Mouse (Mus musculus) activated CD4-positive, CD25-positive, alpha-beta regulatory T cell, adult 4 months (primary cell): Measurements from ENCODE around the gene Ly6g6c. TPM values are rescaled to one million over a fixed set of nuclear protein-coding genes. Genes with fewer than 3 reads are reported as not detected.

Experiments
- ATAC-seq: one replicate; pipeline ENCODE4 v1.8.0; 2017
- polyA plus RNA-seq, 2 experiments: library from polyadenylated mRNA; unstranded; fragments of 100-300 nt; shearing (Covaris generic); gene quantifications; one replicate each; pipeline ENCODE4 v1.2.1; 2017

Ly6g6c gene
- polyA plus RNA-seq, 2 experiments from 2014 or later, result not detected

DNA sequence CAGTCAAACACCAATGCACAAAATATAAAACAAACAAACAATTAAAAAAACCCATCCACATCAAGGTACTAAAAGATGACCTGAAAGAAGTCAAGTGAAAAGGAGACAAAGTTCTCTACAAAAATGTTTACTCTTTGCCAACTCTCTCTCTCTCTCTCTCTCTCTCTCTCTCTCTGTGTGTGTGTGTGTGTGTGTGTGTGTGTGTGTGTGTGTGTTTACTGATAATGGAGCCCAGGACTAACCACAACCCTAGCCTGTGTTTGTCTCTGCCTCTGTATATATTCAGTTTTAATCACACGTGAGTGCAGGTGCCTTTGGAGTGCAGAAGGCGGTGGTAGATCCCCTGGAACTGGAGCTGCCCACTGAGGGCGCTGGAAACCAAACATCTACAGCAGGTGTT lies 8.1 kb upstream of the Ly6g6c start:
- no peak for ATAC-seq

DNA sequence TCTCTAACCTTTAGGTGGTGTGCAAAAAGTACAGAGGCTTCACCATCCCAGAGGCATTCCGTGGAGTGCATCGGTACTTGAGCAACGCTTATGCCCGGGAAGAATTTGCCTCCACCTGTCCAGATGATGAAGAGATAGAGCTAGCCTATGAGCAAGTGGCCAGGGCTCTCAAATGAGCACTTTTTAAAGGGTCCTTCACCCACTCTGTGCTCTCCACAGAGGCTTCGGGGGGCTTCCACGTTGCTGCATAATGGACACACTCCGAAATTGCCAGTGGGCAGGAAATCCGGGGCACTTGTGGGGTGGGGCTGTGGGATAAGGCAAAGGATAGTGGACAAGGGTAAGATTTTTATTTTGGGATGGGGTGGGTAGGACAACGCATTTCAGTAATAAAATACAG lies 6.9 kb upstream of the Ly6g6c start:
- no peak for ATAC-seq

DNA sequence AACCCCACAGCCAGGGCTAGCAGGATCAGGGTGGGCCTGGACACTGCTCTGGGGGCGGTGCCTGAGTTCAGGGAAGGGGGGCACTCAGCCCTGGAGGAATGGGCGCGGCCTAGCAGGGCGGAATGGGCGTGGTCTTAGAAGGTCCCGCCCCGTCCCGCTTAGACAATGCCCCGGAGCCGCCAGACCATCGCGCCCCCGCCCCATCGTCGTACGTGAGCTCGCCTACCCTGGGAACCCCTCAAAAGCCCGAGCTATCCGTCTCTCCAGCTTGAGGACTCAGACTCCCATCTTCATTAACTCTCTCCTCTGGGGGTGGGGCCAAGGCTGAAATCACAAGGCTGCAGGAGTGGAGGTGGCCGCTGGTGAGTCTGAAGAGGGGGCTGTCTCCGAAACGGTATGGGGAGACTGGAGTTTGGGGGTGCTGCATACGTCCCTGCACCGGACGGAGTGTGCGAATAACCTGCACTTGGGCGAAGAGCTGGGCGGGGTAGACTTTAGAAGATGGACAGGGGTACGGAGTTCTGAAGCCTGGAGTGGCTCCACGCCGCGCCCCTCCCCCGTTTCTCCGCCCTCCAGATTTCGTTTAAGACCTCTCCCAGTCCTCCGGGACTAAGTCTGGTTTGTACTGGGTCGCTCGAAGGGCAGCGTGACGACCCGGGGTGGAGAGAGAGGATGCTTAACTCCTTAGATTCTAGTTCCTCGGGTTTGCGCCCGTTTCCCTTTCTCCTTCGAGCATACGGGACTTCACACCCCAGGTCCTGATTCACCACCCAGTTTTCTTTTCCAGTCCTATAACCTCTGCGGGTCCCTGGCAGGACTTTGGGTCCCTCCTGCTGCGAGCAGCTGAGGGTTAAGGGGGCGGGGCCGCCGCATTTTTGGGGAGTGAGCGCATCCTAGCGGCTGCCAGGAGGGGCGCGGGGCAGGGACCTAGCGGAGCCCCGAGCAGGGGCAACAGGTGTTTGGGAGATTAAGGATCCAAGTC lies 6.0 kb upstream of the Ly6g6c start, which contains the start of gene Ddah2:
TSS of gene Ddah2 (plus strand) at position 125 of the 982 bp plus-strand sequence.
- ATAC-seq, result peak; percentile 80

DNA sequence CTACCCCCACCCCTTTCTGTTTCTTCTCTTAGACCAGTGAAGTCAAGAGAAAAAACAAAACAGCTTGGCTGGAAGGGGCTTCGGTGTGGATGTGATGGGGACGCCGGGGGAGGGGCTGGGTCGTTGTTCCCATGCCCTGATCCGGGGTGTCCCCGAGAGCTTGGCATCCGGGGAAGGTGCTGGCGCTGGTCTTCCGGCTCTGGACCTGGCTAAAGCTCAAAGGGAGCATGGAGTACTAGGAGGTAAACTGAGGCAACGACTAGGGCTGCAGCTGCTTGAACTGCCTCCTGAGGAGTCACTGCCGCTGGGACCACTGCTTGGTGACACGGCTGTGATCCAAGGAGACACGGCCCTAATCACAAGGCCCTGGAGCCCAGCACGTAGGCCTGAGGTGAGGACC lies 5.1 kb upstream of the Ly6g6c start:
- ATAC-seq, result no peak

DNA sequence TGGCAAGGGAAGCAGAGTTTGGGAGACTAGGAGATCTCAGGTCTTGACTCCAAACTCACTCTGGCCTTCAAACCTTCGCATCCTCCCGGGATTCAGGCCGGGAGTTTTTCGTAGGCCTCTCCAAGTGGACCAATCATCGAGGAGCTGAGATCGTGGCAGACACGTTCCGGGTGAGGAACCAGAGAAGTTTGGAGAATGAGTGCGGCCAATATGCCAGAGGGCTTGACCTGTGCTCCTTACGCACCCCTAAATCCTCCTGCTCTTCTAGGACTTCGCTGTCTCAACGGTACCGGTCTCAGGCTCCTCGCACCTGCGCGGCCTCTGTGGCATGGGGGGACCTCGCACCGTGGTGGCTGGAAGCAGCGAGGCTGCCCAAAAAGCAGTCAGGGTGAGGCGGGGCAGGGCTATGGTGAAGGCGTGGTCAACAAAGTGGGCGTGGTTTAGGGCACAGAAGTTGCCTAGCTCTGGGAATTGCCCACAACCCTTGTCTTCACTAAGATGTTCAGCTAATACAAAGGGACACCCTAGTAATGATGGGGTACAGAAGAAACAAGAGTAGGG lies 4.4 kb upstream of the Ly6g6c start:
- no peak for ATAC-seq

DNA sequence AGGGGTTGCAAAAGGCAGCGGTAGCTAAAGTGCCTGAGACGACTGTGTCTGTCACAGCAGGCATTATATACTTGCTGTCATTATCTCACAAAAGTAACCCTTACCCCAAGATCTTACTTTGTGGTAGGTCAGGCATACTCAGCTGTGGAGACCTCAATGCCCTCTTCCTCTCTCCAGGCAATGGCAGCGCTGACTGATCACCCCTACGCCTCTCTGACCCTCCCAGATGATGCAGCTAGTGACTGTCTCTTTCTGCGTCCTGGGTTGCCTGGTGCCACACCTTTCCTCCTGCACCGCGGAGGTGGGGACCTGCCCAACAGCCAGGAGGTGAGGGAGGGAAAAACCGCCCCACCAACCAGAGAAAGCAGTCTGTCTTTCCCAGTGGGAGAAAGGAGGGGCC lies 3.9 kb upstream of the Ly6g6c start:
- ATAC-seq, result no peak

DNA sequence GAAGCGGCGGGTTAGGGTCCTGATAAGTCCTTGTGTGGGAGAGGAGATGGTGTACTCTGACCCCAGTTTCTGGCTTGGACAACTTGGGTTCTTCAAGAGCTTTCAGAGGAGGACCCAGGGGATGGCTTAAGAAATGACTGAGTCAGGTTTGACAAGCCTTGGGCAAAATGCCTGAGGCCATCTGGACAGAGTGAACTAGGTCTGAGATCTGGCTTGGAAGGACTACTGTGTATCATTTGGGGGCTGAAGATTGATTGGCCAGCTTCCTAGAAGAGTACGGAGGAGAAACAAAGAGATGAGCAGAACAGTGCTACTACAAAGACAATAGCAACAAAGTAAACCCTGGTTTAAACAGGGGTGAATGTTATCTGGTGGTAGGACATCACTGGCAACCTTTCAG lies 1.7 kb upstream of the Ly6g6c start:
- ATAC-seq, result no peak

DNA sequence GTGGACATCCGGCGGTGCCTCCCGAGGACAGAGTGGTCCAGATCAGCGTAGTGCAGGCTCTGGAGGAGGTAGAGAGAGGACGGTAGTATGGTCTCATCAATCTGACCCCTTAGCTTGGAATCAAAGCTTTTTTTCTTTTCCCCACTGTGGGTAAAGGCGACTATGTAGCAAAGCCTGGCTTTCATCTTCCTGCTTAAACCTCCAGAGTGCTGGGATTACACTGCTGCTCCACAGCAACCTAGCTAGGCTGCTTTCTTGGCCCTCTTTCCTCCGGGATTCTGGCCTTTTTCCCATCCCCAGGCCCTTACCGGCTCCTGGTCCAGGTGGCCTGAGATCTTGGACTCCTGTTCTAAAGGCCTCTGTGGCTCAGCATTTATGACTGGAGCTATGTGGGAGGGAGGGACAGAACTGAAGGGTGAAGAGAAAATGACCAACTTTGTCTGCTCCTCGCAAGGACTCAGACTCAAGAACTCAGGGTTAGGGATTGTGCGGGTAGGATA lies 760 bp upstream of the Ly6g6c start:
- ATAC-seq, result no peak

DNA sequence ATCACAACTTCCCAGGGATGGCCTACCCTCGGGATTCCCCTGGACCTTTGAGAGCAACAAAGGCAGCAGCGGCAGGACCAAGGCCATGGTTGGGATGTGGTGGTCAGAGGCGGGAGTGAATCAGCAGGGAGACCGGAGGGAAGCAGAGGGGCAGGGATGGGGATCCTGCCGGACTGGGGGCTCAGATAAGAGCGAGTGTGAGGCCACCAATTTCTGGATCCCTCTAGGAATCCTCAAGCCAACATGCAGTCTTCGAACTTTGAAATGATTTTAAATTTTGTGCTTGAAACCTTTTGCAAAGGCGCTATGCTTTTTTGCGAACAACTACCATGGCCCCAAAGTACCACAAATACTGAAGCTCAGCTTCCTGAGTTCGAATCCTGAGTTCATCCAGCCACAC lies 896 bp downstream of the Ly6g6c start, which contains the start of gene Mpig6b:
TSS of gene Mpig6b (minus strand) at position 101 of the 400 bp plus-strand sequence.
- ATAC-seq, result no peak

DNA sequence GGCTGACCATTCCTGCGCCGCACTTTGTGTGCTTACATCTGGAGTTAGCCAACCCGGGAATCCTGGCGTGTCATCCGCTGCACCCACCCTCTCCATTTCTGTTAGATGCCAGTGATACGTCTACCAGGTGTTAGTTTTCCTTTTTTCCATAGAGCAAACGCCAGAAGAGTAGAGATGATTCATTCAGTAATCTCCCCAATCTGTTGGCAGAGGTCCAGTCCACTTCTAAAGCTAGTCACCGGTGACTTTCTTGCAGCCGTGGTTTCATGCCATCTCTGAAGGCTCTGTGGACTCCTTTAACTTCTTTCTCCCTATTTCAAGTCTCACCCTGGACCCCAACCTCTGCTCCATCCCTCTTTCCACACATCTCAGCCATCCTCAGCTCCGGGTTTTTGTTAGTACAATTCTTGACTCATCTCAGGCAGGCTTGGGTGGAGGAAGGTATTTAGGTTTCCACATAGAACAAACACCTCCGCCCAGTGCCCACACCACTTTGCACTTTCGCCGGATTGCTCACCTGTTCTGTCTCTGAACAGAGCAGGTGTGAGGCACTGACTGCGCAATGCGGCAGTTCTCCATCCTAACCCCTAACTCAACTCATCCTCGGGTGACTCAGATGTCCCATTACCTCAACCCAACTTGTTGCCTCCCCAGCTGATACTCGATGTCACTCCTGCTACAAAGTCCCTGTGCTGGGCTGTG lies 3.2 kb downstream of the Ly6g6c start:
- ATAC-seq, result no peak

DNA sequence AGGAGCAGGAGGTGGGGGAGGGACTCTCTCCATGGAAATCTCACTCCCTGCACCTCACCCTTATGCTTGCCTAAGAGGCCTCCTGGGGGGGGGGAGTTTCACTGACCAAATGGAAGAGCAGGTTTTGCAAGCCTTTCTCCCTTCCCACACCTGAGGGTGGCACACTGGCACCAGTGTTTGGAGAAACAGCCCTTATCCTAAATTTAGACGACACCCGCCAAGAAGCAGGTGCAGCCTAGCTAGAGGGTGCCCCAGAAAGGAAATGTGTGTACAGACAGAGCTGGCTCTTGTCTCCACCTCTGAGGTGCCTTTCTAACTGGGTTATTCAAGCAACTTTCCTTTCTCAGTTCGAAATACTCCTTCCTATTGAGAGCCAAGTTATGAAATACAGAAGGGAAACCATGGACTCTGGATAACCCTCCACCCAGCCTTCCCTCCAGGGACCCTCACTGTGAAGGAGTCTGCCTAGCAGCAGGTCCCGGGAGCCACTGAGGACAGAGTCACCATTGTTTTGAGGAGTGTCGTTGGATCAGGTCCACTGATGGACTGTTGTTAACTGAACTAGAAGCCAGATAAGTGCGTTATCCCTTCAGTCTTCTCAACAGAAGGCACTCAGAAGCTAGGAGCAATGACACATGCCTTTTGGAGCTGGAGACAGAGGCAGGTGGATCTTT lies 5.5 kb downstream of the Ly6g6c start:
- ATAC-seq, result no peak

DNA sequence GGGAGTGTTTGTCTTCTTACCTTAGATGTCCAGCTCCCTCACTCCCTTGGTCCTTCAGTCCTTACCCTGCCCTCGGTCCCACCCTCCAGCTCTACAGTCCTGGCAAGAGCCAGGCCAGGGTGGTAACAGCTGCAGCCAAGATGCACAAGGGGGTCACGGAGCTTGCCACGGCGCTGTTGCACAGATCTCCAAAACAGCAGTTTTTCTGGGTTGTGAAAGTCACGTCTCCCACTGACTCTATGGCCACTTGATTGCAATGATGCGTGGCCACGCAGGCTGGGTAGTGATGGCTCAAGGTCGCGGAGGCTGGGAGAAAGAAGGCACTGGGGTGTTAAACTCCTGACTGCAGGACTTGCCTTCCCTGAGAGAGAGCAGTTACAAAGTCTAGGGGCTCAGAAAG lies 6.3 kb downstream of the Ly6g6c start:
- ATAC-seq, result no peak

DNA sequence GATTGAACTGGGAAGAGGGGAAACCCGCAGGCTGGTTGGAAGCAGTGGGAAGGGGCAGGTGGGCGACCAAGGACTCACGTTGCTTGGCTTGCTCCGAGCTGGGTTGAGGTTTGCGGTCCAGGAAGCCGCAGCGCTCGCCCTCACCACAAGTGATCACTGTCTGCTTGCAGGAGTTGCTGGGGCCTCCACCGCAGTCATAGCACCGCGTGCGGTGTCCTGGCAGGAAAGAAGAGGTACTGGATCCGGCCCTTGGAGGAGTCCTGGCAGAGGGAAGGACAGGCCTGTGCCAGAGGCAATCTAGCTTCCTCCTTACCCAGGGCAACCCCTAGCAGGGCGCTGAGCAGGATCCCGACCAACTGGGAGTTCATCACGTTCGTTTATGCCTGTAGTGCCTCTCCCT lies 8.9 kb downstream of the Ly6g6c start:
- no peak for ATAC-seq

DNA sequence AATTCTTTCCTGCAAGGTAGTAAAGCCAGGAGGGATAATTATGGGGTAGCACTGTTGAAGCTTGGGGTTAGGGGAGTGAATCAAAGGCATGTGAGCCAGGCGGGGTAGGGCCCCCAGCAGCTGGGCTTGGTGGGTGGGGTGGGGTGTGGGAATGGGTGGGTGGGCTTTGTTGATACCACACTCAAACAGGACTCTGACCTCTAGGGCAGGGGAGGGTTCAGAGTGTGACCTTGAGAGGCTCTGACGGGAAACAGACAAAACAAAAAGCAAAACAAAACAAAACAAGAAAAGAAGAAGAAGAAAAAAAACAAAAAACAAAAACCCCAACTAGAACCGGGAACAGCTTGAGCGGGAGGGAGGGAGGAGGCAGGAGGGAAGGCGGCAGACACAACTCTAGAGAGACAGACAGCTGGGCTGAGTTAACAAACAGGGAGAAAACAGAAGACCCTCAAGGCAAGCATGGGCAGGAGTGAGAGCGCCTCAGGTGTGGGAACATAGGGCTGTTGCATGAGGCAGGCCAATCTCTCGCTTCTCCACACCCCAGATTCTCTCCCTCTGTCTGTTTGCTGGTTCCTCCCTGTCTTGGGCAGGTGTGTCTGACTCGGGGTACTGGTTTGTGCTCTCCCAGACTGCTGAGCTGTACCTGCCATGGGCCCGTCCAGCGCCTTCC lies 11.5 kb downstream of the Ly6g6c start, which contains the start of gene Ly6g6e:
TSS of gene Ly6g6e (plus strand) at position 396 of the 670 bp plus-strand sequence.
- no peak for ATAC-seq

DNA sequence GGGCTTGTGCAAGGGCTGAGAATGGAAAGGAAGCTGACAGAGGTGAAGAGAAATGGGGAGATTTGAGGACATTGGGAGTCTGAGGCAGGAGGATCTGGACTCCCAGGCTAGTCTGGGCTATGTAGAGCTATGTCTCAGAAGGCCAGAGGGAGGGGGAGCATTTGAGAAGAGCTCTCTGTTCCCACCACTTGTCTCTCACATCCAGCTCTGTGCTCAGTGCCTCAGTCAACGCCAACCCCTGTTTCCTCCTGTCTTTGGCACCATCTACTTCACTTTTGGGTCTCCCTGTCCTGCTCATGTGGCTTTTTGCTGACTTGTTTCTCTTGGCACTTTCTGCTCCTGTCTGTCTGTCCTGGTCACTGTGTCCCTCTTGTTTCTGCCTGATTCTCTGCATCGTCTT lies 12.1 kb downstream of the Ly6g6c start:
- ATAC-seq, result no peak

DNA sequence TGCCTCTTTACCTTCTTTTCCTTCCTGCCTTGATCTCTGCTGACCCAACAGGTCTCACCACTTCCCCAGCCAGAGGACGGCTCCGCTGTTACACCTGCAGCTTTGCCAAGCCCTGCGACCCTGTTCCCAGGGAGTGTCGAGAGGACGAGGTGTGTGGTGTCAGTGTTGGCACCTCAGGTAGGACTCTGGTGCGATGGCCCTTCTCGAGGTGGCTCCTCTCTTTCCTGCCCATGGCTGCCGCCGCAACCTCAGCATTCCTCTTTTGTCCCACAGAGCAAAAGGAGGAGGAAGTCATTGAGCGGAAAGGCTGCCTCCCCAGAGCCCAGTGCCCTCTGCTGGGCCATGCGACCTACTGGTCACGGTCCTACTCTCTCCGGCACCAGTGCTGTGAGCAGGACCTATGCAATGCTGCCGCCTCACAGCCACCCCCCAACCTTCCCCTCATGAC lies 12.6 kb downstream of the Ly6g6c start, which contains the start of gene Ly6g6d:
TSS of gene Ly6g6d (minus strand) at position 280 of the 448 bp plus-strand sequence.
- ATAC-seq, result no peak

DNA sequence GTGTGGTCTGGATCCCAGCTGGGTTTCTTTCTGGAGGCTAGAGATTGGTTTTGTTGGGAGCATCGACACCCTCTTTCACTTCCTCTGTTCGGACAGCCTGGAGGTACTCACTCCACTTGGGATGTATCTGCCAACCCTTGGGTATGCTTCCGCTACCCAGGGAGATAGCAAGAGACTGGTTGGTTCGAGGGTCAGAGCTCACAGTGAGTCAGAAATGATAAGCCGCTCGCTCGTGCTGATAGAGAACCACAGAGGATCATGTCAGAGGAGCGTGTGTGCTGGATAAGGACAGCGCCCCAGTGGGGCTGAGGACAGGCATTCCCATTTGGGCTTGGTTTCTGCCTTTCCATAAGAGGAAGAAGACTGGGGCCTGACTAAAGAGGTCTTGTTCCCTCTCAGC lies 14.6 kb downstream of the Ly6g6c start:
- no peak for ATAC-seq

DNA sequence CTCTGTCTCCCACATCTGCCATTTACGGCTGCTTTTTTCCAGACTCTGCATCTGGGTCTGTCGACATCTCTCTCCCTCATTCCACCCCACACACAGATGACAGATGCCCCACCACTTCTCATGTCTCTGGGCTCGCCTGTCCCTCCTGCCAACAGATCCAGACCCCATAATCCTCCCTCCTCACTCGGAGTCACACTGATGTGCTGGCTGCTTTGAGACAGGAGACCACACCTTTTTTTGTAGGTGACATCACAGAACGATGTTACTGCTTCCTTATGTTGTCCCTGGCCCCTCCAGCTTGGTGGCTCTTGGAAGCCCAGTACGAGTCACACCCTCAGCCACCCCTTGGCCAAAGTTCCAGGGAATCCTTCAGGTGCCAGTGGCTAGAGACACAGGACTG lies 15.1 kb downstream of the Ly6g6c start:
- ATAC-seq, result no peak

DNA sequence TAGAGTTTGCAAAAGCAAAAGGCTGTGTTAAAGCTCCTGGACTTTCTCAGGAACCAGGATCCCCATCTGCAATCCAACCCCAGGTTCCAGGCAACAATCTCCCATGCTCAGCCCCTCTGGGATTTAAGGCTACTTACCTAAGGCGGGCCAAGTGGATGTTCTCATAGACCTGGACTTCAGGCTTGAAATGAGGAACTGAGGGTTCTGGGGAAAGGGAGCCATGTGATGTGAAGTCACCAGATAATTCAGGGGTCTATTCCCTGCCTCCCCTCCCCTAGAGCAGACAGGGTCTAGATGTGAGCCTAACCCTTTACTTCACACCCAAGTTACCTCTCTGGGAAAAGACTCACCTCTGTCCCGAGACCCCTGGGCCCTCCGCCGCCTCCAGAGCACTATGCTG lies 15.5 kb downstream of the Ly6g6c start:
- no peak for ATAC-seq

DNA sequence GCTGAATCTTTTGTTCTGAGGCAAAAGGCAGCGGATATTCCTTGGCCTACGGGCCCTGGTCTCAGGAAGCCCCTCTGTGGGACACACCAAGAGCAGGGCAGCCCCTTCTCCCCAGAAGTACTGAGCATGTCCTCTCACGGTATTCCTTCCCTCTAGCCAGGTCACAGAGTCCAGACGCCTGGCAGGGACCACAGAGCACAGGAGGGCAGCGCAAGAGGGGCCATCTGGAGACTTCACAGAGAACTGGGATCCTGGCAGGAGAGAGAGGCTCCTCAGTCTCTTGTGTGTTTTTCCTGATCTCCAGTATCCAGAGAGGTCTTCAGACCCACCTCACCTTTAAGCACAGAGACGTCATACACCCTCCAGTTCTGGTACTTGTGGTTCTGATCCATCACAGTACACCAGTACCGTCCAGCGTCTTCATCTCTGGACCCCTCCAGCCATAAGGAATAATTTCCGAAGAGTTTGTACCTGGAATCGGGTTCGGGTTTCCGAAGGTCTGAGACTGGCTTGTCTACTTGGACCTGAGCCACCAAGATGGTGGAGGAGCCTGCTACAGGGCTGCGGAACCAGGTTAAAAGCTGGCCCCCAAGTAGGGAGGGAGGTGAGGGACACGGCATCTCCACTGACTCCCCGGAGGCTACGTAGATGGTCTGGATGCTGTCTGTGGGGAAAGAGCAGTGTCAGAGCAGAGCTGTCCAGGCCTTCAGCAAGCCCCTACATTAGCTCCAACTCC lies 17.8 kb downstream of the Ly6g6c start:
- ATAC-seq, result no peak

DNA sequence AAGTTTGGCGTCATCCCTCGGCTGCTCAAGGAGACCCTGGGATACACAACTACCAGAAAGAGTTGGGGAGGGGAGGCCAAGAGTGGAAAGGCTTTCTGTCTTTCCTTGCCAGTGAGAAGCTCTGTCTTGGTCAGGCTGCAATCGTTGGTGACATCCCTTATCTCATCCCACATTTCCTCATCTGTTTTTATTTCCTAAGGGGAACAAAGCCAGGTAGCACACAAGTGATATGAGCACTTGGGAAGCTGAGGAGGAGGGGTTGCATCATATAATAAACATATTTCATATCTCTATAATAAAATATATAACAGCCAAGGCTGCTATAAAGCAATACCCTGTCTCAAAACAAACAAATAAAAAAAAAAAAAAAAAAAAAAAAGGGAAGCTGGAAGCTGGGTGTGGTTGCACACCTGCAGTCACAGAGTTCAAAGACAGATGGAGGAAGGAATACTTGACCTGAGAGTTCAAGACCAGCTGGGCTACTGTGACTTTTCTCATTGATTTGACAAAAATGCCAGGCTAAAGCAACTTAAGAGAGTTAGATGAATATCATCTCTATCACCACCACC lies 18.8 kb downstream of the Ly6g6c start:
- ATAC-seq, result no peak
